Mouse (Mus musculus) cerebellum, adult 11 months (tissue): ENCODE measurements around the gene Gm21119.
"Not testable (repeated sequence)": the region's sequence is repeated elsewhere in the genome, so short reads cannot be mapped to it uniquely, and the experiment has no call there.

Experiments
- DNase-seq: peaks from one replicate; pipeline ENCODE4 v3.0.0; 2022

The Gm21119 gene

DNA sequence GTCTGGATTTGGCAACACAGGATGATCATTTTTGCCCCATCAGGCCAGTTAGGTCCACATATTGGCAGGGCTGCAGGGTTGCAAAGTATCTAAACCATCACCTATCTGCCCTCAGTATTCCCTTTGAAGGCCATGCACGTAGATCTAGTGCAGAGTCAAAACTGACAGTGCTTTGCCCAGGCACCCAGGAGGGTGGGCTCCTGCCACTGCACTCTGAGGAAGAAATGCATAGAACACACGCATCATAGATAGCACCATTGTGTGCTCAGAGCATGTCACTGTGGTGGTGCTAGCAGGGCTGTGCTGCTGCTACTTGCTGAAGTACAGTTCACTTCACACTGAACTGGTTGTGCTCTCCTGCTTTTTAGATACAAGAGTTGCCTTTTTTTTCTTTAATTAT, at the start of gene Gm21119:
Gene Gm21119 (plus strand): TSS at position 301 of the 400 bp plus-strand sequence.
- not testable (repeated sequence) for DNase-seq

DNA sequence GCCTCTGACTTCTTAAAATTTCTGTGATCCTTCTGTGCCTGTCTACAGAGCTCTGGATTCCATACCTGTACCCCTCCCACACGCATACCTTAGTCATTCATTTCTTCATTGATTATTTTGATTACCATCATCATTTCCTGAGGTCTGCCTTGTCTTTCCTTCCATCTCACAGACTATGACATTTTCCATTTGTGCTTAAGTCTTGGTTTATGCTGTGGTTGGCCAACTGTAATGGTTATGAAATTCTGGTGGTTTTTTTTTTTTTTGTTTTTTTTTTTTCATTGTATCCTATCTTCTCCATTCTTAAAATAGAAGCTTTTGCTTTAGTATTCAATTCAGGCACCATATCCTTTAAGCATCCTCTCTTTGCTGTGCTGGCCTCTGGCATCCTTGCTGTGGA, 48.0 kb upstream of the Gm21119 start:
- not testable (repeated sequence) for DNase-seq

DNA sequence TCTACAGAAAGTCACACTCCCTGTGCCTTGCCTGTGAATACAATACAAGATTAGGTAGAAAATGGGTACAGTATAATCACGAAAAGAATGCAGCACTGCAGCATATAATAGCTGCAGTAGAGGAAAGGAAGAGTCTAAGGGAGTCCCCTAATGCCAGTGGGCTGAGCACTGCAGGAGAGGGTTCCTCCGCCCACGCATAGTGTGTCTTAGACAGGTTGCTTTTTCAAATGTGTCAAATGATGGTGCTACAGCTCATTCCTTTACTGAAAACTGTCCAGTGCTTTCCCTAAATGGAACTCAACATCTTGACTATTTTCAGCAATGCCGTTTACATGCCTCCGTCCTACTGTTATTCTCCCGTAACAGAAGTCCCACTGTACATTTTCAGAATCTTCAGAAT, 33.6 kb upstream of the Gm21119 start:
- DNase-seq = not testable (repeated sequence)

DNA sequence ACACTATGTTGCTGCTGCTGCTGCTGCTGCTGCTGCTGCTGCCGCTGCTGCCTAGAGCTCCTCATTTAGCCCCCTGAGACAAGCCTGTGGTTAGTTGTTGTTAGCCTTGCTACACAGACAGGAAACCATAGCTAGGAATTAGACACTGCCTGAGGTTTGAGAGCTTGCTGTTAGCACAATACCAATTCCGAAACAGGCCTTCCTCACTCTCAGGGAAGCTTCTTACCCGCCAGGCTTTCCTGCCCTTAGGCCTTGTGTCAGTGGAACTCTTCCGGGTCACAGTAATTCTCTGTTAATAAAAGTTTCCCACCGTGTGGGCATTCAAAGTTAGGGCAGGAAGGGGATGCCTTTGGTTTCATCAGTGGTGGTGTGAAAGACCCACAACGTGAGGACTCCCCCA, 31.9 kb upstream of the Gm21119 start:
- not testable (repeated sequence) for DNase-seq

DNA sequence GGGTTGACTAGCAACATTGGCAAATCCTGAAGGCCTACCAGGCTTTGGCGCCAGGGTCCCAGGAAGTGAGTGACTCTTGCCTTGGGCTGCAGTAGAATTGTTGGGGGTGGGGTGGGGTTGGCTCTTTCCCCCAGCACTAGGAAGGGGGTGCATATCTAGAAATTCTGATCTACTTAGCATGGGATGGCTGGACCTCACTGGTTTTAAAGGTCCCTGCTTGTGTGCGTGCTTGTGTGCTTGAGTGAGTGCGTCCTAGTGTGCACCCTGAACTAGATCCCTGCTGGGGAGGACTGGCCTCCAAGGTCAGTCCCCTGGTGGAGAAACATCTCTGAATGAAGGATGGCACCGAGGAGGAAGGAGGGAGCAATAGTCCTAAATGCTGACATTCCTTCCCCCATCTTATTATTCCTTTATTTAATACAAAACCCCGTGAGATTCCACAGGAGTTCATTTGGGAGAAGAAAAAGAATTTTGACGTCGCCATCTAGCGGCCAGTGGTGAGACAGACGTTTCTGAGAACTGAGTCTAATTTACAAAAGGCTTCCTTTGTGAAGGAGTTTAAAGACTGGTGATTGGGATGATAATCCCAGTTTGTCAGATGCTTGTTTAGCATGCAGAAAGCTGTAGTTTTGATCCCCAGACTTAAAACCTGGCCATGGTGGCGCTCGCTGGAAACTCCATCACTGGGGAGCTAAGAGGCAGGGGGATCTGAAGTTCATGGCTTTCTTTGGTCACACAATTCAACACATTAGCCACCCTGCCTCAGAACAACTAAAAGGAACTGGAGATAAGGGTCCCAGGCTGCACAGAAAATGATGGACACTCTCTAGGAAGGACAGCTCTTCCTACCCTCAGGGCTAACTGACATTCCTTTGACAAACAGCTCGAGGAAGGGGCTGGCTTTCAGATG, 26.2 kb upstream of the Gm21119 start:
- DNase-seq = peak; percentile 15

DNA sequence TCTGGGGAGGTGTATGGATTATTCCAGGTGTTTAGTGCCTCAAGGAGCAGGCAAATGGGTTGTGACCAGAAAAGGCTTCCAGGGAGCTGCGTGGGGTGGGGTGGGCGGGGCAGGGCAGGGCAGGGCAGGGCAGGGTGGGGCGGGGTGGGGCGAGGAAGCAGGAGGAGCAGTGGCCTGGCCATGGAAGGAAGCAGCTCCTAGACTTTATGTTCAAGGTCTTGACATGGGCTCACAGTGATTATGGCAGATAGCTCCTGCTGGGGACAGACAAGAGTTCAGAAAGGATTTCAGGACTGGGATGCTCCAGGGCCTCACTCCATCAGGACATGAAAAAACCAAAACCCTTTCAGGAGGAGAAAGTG, 25.6 kb upstream of the Gm21119 start:
- peak; percentile 15 for DNase-seq

DNA sequence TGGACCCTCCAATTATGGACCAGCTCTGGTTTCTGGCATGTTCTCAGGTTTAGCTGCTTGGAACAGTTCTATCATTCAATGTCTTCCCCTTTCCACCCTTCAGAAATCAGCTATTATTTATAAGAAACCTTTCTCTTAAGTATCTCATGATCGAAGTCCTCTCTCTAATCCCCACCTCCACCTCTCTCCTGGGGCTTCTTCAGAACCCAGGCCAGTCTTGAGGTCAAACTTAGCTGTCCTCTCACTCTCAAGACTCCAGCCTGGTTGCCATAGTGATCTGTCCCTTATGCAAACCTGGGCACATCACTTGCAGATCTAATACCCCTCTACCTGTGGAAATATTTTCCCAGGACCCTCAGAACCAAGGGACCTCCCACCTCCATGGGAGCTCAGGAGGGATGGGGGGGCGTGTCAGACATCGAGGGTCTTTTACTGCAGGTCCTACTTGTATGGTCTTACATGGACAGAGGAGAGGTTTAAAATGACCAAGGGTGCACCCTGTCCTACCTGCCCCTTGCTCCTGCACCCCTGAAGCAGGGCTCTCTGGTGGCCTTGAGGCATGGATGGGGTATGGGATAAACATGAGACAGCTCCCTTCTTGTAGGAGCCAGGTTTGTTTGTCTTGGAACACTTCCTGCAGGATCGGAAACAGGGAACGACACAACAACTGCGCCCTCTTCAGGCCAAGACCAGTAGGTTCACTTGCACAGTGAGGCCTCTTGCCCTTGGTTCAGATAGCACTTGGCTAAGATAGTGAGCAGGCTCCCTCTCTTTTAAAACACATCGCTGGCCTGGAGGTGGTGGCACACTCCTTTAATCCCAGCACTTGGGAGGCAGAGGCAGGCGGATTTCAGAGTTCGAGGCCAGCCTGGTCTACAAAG, 24.4 kb upstream of the Gm21119 start:
- DNase-seq = peak; percentile 32

DNA sequence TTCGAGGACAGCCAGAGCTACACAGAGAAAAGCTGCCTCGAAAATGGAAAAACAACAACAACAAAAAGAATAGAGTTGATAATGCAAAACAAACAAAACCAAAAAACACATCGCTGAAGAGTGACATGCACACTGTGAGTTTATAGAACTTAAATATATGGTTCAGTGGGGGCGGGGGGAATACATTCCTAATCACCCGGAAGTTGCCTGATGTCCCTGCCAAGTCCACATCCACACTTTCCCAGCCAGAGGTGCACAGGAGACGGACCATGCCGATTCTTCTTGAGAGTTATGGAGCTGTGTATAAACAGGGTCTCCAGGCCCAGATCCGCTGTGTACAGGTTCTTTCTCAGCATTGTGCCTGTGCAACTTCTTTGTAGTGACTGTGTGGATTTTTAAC, 23.7 kb upstream of the Gm21119 start:
- DNase-seq = not testable (repeated sequence)

DNA sequence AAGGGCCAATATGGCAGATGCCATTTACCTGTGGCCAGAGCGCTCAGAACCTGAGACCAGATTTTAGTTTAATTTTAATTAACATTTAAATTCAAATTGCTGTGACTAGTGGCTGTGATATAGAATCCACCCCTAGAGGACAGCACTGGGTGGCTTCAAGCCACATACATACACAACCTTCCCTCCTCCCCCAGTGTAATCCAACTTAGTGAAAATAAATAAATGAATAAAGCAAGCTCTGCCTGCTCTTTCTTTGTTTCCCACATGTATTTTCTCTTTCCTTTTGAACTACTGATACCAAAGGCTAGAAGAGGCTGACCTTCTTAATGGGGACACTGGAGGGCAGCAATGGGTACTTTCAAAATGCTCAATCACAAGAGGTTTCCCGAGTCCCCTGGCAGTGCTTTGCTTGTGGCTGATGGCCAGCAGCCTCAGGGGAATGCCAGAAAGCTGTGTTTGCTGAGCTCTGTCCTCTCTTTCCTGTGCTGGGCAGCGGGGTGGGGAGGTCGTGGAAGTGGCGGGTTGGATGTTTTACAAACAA, 21.9 kb upstream of the Gm21119 start:
- DNase-seq = peak; percentile 18

DNA sequence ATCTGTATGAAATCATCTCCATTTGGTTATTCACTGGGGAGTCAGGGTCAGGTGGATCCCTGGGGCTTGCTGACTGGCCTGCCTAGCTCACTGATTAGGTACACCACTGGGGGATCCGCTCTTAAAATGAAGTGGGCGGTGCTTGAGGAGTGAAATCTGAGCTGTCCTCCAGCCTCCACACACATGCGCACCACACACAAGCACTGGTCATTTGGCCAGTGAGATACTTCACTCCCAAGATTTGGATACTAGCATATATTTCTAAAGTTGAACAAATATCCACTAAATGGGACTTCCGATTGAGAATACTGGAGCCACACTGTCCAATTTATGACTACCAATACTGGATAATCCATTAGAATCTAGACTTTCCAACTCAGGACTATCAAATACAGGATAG, 20.9 kb upstream of the Gm21119 start:
- DNase-seq = peak; percentile 47

DNA sequence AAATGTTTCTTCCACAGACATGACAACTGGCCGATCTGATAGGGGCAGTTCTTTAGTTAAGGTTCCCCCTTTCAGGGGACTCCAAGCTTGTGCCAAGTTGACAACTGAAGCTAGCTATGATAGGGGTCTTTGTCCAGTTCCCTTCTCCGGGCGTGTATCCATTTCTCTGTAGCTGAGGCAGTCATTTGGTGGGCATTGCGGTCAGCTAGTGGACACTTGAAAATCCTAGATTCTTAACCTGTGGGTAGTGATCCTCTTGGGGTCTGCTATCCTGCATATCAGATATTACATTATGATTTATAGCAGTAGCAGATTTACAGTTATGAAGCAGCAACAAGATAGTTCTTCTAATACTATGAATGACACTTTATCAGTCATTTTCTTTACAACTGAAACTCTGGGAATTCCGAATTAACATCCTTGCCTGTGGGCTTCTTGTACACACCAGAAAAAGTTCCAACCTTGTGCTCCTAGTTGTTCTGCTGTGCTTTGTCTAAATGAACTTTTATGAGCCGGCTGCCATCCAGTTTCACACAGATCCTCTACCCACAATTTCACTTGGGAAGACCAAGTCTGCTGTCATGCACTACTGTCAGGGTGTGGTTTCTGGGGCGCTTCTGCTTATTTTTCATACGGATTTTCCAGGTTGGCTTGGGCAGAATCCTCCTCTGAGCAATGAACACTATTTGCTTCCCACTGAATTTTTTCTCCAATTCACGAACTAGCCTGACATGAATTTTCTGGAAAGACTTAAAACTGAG, 18.5 kb upstream of the Gm21119 start:
- not testable (repeated sequence) for DNase-seq

DNA sequence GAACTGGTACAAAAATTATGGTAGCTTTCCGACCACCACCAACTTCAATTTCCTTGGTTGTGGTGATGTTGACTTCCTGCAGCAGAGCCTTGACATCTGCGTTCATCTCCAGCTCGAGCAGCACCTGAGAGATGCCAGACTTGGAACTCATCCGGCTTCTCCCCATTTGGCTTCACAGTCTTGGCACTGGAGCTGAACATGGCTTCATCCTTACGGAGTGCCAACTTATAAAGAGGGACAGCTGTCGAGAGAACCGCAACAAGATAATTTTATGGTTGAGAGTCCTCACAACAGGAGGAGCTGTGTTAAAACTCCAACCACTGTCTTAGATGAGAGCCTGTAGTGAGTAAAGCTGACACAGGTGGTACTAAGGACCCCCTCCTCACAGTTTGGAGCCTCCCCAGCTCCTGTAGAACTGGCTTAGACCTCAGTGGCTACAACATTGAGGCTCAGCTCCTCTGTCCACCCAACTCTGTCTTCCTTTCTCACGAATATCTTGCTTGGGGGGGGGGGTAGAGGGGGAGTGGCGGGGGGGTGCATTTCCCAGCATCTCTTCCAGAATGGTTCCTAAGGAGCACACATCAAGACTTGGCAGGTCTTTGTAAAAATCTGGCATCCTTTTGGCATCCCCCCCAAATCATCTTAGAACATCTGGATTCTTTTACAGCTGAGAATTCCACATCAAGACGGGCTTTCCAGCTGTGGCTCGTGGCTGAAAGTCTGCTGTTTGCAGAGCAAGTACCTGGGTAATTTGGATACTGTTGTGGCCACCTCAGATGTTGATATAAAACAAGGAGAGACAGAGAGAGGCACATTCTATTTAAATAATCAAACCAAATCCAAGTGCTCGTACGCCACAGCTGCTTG, 17.6 kb upstream of the Gm21119 start:
- DNase-seq = peak; percentile 45

DNA sequence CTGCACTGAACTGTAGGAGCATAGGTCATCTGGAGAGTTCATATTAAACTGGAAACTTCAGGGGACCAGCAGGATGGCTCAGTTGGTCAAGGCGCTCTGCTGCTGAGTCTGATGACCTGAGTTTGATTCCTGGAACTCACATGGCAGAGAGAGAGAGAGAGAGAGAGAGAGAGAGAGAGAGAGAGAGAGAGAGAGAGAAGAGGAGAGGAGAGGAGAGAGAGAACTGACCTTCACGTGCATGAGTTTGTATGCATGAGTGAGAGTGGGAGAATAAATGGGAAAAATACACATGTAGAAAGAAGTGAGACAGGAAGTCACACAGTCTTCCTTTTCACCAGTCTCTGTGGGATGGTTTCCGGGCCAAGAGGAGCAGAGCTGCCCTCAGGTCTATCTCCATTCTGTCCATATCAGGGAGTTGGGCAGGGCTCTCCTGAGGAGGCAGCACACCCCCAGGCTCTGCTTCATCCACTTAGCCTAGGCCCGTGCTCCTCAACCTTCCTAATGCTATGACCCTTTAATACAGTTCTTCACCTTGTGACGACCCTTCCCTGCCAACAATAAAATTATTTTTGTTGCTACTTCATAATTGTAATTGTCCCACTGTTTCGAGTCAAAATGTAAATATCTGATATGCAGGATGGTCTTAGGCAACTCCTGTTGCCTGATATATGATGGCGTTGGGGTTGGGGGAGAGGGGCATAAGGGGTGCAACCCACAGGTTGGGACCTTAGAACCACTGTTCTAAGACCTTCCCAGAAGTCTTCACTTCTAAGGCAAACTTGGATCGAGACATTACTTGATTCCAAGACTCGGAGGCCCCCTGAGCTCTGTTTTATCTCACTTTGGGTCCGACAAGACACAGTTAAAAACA, 16.2 kb upstream of the Gm21119 start:
- DNase-seq = not testable (repeated sequence)

DNA sequence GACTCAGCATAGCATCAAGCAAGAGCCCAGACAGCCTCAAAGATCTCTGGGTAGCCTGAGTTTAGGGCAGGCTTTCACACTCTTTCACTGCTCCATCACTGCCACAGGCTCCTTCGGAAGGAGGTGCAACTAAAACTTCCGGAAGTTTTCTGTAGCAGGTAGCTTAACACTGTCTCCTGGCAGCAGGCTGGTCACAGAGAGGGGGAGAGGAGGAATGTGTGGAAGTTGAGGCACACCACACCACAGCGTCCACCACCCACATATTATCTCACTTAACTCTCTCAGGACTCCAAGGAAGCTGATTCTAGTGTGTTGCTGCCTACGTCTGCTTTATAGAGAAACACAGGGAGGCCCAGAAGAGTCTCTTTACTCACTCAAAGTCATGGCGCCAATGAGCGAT, 15.4 kb upstream of the Gm21119 start:
- DNase-seq = not testable (repeated sequence)

DNA sequence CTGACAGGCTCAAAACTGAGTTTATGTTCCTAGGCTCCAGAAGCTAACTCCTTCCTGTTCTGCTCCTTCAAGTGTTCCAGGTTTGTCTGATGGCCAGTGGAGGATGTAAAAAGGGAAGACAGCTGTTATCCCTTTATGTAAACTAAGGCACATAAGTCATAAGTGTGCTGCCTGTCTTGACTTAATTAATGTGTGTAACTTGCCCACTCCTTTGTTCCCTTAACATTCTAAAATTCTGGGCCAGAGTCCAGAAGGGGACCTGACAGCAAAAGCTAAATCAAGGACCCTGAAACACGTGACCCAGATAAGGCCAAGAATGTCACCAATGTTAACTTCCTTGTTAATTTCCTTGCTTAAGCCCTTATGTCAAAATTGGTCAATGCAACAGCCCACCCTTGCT, 3.9 kb upstream of the Gm21119 start:
- not testable (repeated sequence) for DNase-seq

DNA sequence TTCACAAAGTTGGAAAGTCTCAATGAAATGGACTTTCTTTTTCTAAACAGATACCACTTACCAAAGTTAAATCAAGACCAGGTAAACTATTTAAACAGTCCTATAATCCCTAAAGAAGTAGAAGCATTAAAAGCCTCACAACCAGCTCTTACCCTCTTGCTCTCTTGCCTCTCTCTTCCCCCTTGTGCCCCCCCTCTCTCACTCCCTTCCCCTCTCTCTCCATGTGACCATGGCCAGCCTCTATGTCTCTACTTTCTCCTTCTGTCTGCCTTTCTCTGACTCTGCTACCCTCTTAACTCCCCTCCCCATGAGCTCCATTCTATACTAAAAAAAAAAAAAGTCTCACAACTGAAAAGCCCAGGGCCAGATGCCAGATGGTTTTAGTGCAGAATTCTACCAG, 2.0 kb upstream of the Gm21119 start:
- not testable (repeated sequence) for DNase-seq

DNA sequence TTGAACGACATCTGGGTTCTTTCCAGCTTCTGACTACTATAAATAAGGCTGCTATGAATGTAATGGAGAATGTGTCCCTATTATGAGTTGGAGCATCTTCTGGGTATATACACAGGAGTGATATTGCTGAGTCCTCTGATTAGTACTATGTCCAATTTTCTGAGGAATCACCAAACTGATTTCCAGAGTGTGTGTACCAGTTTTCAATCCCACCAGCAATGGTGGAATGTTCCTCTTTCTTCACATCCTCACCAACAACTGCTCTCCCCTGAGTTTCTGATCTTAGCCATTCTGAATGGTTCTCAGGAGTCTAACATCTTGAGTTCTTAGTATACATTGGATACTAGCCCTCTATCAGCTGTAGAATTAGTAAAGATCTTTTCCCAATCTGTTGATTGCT, 16.0 kb downstream of the Gm21119 start:
- DNase-seq = not testable (repeated sequence)

DNA sequence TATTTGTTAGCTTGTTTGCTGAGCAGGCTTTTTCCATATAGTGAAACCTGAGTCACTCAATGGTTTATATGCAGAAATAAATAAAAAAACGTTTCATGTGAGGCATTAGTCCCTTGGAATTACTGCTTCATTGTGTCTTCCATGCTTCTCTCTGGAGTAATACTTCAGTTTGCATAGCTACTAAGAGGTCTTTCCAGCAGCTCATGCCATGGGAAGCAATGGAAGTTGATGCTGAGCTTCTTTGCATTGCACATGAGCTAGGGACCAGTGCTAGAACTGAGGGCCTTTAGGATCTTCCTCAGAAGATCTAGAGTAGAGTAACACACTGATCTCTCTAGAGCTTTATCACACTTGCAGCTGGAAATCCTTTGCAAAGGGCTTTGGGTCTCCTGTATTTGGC, 23.2 kb downstream of the Gm21119 start:
- DNase-seq = not testable (repeated sequence)

DNA sequence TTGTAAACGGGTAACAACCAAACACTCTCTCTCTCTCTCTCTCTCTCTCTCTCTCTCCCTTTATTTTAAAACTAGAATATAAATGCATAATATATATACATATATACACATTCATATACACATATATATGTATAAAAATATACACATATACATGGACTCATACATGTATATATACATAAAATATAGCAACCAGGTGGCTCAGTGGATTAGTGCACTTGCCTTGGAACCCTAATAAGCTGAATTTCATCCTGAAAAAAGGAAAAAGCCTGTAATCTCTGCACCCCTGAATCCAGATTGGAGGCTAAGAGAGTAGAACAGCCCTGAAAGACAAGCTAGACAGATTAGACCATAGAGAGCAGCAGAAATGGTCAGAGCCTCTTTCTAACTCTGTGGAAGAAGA, 28.8 kb downstream of the Gm21119 start:
- DNase-seq = not testable (repeated sequence)

DNA sequence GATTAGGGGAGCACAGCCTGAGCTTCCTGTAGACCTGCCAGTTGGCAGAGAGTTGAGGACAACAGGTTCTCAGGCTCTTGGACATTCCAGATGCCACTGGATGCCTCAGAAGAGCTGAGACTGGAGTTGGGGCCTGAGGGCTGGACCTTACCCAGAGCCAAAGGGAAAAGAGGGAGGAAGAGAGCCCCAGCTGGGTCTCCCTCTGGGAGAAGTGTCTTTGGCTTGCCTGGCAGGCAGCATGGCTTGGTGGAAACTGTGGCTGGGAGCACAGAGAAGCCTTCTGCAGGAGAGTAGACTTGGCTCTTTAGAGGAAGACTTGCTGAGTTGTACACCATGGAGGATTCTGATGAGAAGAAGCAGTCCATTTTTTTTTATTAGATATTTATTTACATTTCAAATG, 38.3 kb downstream of the Gm21119 start:
- not testable (repeated sequence) for DNase-seq

DNA sequence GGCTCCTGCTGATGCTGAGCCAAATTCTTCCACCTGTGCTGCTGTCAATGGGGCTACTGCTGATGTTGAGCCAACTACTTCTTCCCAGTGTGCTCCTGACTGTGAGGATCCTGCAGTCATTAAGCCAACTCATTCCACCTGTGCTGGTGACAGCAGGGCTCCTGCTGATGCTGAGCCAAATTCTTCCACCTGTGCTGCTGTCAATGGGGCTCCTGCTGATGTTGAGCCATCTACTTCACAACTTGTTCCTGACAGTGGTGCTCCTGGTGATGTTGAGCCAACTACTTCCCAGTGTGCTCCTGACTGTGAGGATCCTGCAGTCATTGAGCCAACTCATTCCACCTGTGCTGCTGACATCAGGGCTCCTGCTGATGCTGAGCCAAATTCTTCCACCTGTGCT, 63.7 kb downstream of the Gm21119 start:
- DNase-seq = peak; percentile 41
